Mouse (Mus musculus): ENCODE measurements around the gene Ccdc18.

DNA sequence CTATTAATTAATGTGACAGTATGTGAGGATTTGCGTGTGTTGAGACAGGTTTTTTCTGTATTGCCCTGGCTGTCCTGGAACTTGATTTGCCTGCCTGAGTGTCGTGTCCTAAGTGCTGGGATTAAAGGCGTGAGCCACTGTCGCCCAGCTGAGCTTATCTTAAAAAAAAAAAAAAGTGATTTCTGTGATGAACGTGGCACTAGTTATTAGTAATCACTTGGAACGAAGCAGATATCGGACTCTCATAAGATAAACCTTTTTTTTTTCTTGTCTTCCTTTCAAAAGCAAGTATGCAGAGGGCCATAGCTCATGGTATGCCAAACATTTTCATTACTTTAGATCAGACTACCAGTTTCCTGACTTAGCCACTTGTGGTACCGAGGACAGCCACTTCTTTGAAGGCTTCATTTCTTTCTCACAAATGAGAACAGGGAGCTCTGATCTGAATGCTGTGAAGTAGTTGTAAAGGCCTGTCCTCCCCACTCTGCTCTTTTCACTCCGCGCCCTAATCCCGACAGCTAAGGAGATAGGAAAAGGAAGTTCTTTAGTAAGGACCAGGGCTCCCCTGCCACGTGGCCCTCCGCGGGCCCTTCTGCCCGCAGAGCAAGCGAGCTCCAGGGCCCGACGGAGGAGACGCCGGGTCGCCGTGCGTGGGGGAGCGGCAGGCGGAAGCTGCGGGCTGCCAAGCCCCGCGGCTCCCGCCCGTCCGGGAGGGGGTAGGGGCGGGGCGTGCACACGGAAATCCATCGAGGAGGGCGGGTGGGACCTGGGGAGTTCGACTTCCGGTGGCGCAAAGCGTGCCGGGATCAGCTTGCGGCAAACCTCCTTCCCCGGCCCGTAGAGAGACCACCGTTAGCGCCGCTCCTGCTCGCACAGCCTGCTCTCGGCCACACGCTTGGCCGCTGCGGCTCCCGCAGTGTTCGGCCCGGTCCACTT lies 135.7 kb downstream of the Ccdc18 start, which contains the start of gene Dr1:
- TF ChIP-seq CHD2 (IDR thresholded peaks at IDR 0.05; ENCODE audit: low read depth, low read length) (no peak), ZNF384 (IDR thresholded peaks at IDR 0.05; ENCODE audit: low read depth, low read length) (no peak), MAFK (IDR thresholded peaks at IDR 0.05; ENCODE audit: insufficient read depth, low read depth, low read length) (no peak)
